Mouse (Mus musculus): ENCODE measurements at regions not wholly inside any gene's neighbourhood (a gene's known extent, or its start where the extent isn't known, plus 50 kb on each side); places are given as distances from the start of the nearest gene placed in this dataset.
"Not testable (repeated sequence)": the region's sequence is repeated elsewhere in the genome, so short reads cannot be mapped to it uniquely, and the experiment has no call there.

DNA sequence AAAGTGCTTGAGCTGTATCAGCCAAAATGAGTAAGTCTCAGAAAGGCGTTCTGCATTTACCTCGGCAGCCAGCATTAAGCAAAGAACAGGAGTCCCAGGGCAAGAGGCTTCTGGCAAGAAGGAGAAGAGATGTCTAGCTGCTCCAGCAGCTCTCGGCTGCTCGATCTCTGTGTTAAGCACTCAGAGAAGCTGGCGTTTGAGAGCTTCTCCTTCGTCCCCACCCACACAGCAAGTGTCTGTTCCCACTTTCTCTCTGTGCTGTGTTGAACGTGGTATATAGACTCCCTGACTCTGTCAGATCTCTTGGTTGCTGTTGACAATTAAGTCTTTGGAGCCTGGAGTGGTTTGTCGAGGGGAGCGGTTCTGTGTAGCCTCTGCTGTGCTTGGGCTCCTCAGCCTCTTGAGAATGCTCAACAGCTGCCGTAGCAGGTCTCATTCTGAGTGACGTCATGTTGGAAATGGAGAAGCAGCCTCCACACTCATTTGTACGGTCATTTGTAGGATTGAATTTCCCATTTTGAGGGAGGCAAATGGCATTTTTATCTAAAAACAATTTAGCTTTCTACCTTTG, 140.3 kb upstream of the Fer start:
- TF ChIP-seq CTCF (IDR thresholded peaks at IDR 0.05; ENCODE audit: low read depth, low read length): no peak
- Histone ChIP-seq H3K27ac (replicated peaks; ENCODE audit: insufficient read depth, low read depth, low read length) (no peak overlapping the region), H3K79me2 (ENCODE audit: control insufficient read depth, insufficient read depth, low read length) (no peaks in the 10 kb centered on the region), H3K9ac (ENCODE audit: low read depth, low read length) (no peak overlapping the region), H3K4me1 (ENCODE audit: control insufficient read depth, insufficient read depth, low read length) (no peaks in the 10 kb centered on the region), H3K4me3 (ENCODE audit: insufficient read depth, low read depth, low read length) (no peak overlapping the region), H3K27me3 (ENCODE audit: control insufficient read depth, insufficient read depth, low read length) (no peaks in the 10 kb centered on the region), H3K36me3 (ENCODE audit: control insufficient read depth, insufficient read depth, low read length) (no peaks in the 10 kb centered on the region)
- no peak for DNase-seq (ENCODE audit: extremely low read depth, low read depth, low spot score)
- 79% methylated on average over 12 of the region's 12 CpGs for WGBS

DNA sequence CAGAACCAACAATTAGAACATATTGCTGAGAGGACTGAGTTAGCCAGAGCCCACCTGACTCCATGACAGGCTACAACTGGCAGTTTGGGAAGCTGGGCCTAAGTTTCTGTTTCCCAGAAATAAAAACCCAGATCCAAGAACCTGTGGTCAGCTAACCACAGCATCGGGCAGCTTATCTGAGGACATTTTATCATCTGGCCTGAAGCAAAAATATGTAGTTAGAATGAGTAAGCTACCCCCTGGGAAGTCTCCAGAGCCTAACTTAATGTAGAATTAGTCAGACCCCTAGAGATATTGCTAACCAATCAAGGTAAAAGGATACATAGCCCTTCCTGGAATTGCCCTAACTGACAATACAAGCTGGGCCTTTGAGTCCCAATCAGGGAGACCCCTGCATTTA, 124.7 kb upstream of the Fer start:
- H3K27ac ChIP-seq (replicated peaks; ENCODE audit: insufficient read depth, low read depth, low read length): no peak overlapping the region
- H3K9ac ChIP-seq (ENCODE audit: low read depth, low read length): no peak overlapping the region
- no peak for TF ChIP-seq CTCF (IDR thresholded peaks at IDR 0.05; ENCODE audit: low read depth, low read length)
- no peaks in the 10 kb centered on the region for H3K4me1 ChIP-seq (ENCODE audit: control insufficient read depth, insufficient read depth, low read length)
- no peak overlapping the region for H3K4me3 ChIP-seq (ENCODE audit: insufficient read depth, low read depth, low read length)
- DNase-seq (ENCODE audit: extremely low read depth, low read depth, low spot score): no peak
- 83% methylated on average over 1 of the region's 1 CpGs for WGBS
- H3K36me3 ChIP-seq (ENCODE audit: control insufficient read depth, insufficient read depth, low read length): no peaks in the 10 kb centered on the region
- H3K27me3 ChIP-seq (ENCODE audit: control insufficient read depth, insufficient read depth, low read length): 0 out of 2 replicates have a peak, but pooled peaks cover 3% of the 10 kb centered on the region
- no peaks in the 10 kb centered on the region for H3K79me2 ChIP-seq (ENCODE audit: control insufficient read depth, insufficient read depth, low read length)

DNA sequence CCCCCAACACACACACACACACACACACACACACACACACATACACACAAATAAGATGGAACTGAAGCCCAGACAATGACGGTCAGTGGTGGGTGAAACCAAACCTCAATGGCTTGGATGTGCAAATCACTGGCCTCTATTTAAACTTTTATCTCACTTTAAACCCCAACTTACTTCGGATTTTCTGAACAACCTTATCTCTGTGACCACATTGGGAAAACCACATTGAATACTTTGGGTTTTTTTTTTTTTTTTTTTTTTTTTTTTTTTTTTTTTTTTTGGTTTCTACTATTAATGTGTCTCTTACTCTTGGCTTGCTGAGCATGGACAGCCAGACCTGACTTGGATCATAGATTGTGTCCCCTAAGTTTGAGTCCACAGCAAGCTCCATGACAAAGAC, 123.2 kb upstream of the Fer start:
- no peaks in the 10 kb centered on the region for H3K36me3 ChIP-seq (ENCODE audit: control insufficient read depth, insufficient read depth, low read length)
- no peak overlapping the region for H3K4me3 ChIP-seq (ENCODE audit: insufficient read depth, low read depth, low read length)
- no peaks in the 10 kb centered on the region for H3K4me1 ChIP-seq (ENCODE audit: control insufficient read depth, insufficient read depth, low read length)
- no peak for TF ChIP-seq POLR2A (IDR thresholded peaks at IDR 0.05; ENCODE audit: extremely low read depth, insufficient read depth, low read length)
- TF ChIP-seq CTCF (IDR thresholded peaks at IDR 0.05; ENCODE audit: low read depth, low read length): no peak
- no peaks in the 10 kb centered on the region for H3K79me2 ChIP-seq (ENCODE audit: control insufficient read depth, insufficient read depth, low read length)
- 63% methylated on average over 2 of the region's 2 CpGs for WGBS
- H3K9ac ChIP-seq (ENCODE audit: low read depth, low read length): no peak overlapping the region
- H3K27me3 ChIP-seq (ENCODE audit: control insufficient read depth, insufficient read depth, low read length): 0 out of 2 replicates have a peak, but pooled peaks cover 3% of the 10 kb centered on the region
- DNase-seq (ENCODE audit: extremely low read depth, low read depth, low spot score): no peak
- H3K27ac ChIP-seq (replicated peaks; ENCODE audit: insufficient read depth, low read depth, low read length): no peak overlapping the region

DNA sequence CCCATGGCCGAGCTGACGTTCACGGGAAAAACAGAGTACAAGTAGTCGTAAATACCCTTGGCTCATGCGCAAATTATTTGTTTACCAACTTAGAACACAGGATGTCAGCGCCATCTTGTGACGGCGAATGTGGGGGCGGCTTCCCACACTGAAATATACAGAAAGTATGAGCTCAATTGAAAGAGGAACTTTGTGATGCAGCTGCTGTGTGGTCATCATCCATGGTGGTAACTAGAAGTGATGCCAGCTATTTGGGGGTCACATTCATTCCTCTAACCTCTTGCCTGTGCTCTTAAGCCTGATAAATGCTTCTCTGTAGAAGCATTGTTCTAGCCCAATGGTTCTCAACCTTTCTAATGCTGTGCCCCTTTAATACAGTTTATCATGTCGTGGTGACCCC, 113.6 kb upstream of the Fer start:
- H3K4me1 ChIP-seq (ENCODE audit: control insufficient read depth, insufficient read depth, low read length); H3K79me2 ChIP-seq (ENCODE audit: control insufficient read depth, insufficient read depth, low read length); H3K36me3 ChIP-seq (ENCODE audit: control insufficient read depth, insufficient read depth, low read length); H3K9ac ChIP-seq (ENCODE audit: low read depth, low read length); H3K27ac ChIP-seq (replicated peaks; ENCODE audit: insufficient read depth, low read depth, low read length); DNase-seq (ENCODE audit: extremely low read depth, low read depth, low spot score); H3K27me3 ChIP-seq (ENCODE audit: control insufficient read depth, insufficient read depth, low read length); H3K4me3 ChIP-seq (ENCODE audit: insufficient read depth, low read depth, low read length): not testable (repeated sequence)
- WGBS: 94% methylated on average over 6 of the region's 10 CpGs

DNA sequence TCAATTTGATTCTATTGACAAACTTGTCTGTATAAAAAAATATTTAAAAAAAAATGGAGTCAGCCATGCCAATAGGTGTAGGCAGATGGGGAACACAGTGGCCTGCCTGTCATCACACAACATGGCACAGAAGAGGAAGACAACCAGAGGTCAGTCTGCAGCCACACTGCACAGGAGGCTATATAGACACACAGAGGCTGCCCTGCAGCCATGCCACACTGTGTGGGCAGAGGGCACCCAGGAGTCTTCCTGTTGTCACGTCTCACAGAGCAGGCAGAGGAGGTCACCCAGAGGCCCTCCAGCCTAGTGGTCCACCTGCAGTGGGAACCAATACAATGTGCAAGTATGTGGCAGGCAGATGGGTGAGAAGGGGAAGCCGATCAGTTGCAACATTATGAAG, 108.5 kb upstream of the Fer start:
- H3K9ac ChIP-seq (ENCODE audit: low read depth, low read length): no peak overlapping the region

DNA sequence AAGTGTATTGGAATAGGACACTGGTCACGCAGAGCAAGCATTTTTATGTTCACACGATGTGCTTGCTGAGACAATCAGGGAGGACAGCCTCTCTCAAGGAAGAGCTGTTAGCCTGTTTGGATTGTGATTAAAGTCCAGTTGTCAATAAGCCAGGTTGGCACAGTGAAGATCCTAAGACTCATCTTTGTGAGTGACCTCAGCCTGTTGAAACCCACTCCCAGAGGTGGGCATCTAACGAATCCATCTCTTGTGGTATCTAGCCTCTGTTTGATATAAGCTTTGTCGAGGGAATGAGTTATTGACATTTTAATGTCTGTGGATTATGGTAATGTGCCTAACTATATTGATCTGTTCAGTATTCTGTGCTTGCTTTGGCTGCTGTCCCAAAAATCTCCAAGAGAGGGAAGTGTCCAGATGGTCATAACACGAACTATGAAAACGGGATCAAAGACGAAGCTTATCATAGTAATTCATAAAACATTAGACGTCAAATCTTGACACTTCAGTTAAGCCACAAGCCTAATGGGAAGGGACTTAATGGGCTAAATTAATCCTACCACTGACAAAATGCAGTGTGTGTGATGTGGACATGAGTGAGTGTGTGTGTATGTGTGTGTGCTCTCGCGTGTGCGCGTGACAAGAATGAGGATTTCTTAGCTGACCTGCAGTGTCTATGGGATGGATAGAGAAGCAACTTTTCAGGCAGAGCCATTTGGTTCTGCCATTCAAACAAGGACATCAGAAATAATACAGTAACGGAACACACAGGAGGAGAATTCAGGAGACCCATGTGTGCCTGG, 104.8 kb upstream of the Fer start:
- Histone ChIP-seq H3K36me3 (ENCODE audit: control insufficient read depth, insufficient read depth, low read length) (no peaks in the 10 kb centered on the region), H3K4me1 (ENCODE audit: control insufficient read depth, insufficient read depth, low read length) (peaks cover 1% of the 10 kb centered on the region; the same call in 1 of the 2 replicates), H3K79me2 (ENCODE audit: control insufficient read depth, insufficient read depth, low read length) (no peaks in the 10 kb centered on the region), H3K27ac (replicated peaks; ENCODE audit: insufficient read depth, low read depth, low read length) (no peak overlapping the region), H3K27me3 (ENCODE audit: control insufficient read depth, insufficient read depth, low read length) (no peaks in the 10 kb centered on the region), H3K4me3 (ENCODE audit: insufficient read depth, low read depth, low read length) (no peak overlapping the region), H3K9ac (ENCODE audit: low read depth, low read length) (no peak overlapping the region)
- 50% methylated on average over 13 of the region's 13 CpGs for WGBS
- peak; percentile 71 for DNase-seq (ENCODE audit: extremely low read depth, low read depth, low spot score)
- no peak for TF ChIP-seq CTCF (IDR thresholded peaks at IDR 0.05; ENCODE audit: low read depth, low read length)
- TF ChIP-seq POLR2A (IDR thresholded peaks at IDR 0.05; ENCODE audit: extremely low read depth, insufficient read depth, low read length): no peak

More for the DNA sequence above, 108.5 kb upstream of the Fer start:
- H3K4me3 ChIP-seq (ENCODE audit: insufficient read depth, low read depth, low read length): no peak overlapping the region
- H3K27ac ChIP-seq (replicated peaks; ENCODE audit: insufficient read depth, low read depth, low read length): no peak overlapping the region
- 85% methylated on average over 2 of the region's 2 CpGs for WGBS
- no peaks in the 10 kb centered on the region for H3K79me2 ChIP-seq (ENCODE audit: control insufficient read depth, insufficient read depth, low read length)
- no peaks in the 10 kb centered on the region for H3K27me3 ChIP-seq (ENCODE audit: control insufficient read depth, insufficient read depth, low read length)
- no peak for DNase-seq (ENCODE audit: extremely low read depth, low read depth, low spot score)
- TF ChIP-seq POLR2A (IDR thresholded peaks at IDR 0.05; ENCODE audit: extremely low read depth, insufficient read depth, low read length) (no peak), CTCF (IDR thresholded peaks at IDR 0.05; ENCODE audit: low read depth, low read length) (no peak)
- H3K36me3 ChIP-seq (ENCODE audit: control insufficient read depth, insufficient read depth, low read length): no peaks in the 10 kb centered on the region
- peaks cover 1% of the 10 kb centered on the region; the same call in 1 of the 2 replicates for H3K4me1 ChIP-seq (ENCODE audit: control insufficient read depth, insufficient read depth, low read length)
